Mouse (Mus musculus) ovary, adult 18-20 months (tissue): Measurements from ENCODE around the gene Cpne6.

Experiments used
- DNase-seq: peaks from one replicate; pipeline ENCODE4 v3.0.0; 2022; ENCODE audit warnings: low spot score, mixed read lengths

Cpne6 gene

DNA sequence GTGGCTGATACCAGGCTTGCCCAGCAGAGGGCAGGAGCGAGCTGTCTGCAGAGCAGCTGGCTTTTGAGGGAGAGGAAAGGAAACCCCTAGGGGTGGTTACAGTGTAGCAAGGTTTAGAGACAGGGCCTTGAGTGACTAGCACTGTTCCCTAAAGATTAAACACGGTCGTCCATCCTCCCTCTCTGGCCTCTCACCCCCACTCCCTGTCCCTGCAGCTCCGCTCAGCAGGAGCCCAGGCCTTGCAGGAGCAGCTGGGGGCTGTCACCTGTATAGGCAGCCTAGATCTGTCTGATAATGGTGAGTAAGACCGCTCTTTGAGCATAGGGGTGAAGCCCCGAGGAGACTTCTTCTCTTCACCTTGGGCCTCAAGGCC is 12.8 kb upstream of the Cpne6 start:
- DNase-seq: peak; percentile 67

DNA sequence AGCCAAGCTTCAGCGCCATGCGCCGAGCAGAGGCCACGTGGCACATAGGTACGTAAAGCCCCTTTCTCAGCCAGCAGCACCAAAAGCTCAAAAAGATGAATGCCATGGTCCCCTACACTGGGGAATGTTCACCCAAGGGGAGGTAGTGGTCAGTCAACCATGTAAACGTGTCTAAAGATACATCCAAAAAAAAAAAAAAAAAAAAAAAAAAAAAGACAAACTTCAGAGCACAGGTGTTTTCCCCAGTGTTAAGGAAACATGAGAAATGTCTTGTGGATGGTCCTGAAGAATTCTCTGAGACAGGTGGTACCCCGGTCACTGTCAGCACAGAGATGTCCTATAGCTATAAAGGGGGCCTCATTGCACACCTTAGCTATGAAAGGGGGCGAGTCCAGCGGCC is 4.6 kb upstream of the Cpne6 start:
- no peak for DNase-seq

- DNase-seq: no peak
These were observed 2.4 kb upstream of the Cpne6 start for GRCm38 (mm10) chr14:55507801-55508200.

- no peak for DNase-seq
These were observed 705 bp upstream of the Cpne6 start for GRCm38 (mm10) chr14:55509540-55509939.

- DNase-seq: no peak
These were observed 792 bp downstream of the Cpne6 start for GRCm38 (mm10) chr14:55511037-55511436.

GRCm38 (mm10) chr14:55513927-55514326 is 3.7 kb downstream of the Cpne6 start:
- DNase-seq: no peak

DNA sequence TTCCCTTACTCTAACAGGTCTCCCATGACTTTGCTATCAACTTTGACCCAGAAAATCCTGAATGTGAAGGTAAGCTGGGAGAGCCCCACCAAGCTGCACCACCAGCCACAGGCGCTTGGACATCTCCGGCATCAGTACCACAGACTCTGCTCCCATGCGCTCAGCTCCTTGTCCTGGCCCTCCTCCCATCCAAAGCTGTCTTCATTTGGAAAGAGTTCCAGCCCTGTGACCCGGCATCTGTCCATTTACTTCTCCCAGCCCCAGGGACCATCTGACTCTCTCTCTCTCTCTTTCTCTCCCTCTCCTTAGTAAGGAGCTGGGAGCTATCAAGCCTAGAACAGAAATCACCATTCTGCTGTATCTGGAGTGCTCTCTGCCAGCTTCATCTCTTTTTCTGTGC is 5.6 kb downstream of the Cpne6 start:
- no peak for DNase-seq

GRCm38 (mm10) chr14:55518897-55519296 is 8.7 kb downstream of the Cpne6 start:
- no peak for DNase-seq

GRCm38 (mm10) chr14:55519604-55520003 is 9.4 kb downstream of the Cpne6 start:
- DNase-seq: no peak

- DNase-seq: no peak
These were observed 10.5 kb downstream of the Cpne6 start for GRCm38 (mm10) chr14:55520451-55521361.

- no peak for DNase-seq
These were observed 13.8 kb downstream of the Cpne6 start for GRCm38 (mm10) chr14:55524062-55524461.

DNA sequence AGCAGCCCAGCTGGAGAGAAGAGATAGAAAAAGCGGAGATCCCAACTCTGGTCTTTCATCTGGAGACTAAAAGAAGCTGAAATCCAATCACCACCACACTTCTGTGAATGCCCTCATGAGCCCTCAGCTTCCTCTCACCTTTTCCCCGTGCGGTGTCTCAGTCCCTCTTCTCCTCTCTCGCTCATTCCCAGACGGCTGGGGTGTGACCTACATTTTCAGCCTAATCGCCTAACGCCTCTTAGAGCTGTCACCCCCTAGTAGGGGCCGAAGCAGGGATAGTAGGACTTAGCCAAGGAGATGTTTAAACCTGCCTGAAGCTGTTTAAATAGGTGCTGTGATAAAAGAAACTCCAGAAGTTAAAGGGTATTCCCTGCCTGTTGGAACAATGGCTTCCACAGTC is 14.5 kb downstream of the Cpne6 start, which contains the start of gene Nrl:
Gene Nrl (minus strand): TSS at position 197 of the 400 bp plus-strand sequence.
- no peak for DNase-seq

- DNase-seq: no peak
These were observed 16.4 kb downstream of the Cpne6 start for GRCm38 (mm10) chr14:55526674-55527073.

DNA sequence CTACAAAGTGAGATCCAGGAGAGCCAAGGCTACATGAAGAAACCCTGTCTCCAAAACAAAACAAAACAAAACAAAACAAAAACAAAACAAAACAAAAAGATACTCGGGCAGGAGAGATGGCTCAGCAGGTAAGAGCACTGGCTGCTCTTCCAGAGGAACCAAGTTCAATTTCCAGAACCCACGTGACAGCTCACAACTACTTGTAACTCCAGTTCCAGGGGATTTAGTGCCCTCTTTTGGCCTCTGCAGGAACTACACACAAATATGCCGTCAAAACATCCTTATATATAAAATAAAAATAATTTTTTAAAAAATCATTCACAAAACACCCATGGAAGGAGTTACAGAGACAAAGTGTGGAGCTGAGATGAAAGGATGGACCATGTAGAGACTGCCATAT is 17.7 kb downstream of the Cpne6 start:
- DNase-seq: no peak

- DNase-seq: no peak
These were observed 26.0 kb downstream of the Cpne6 start for GRCm38 (mm10) chr14:55536116-55536745.

- peak; percentile 93 for DNase-seq
These were observed 30.0 kb downstream of the Cpne6 start, which contains the start of gene Pck2 for GRCm38 (mm10) chr14:55540067-55540786. Pck2 (plus strand) TSS chr14:55540266.

GRCm38 (mm10) chr14:55540787-55541321 is 30.6 kb downstream of the Cpne6 start:
- DNase-seq: peak; percentile 77

DNA sequence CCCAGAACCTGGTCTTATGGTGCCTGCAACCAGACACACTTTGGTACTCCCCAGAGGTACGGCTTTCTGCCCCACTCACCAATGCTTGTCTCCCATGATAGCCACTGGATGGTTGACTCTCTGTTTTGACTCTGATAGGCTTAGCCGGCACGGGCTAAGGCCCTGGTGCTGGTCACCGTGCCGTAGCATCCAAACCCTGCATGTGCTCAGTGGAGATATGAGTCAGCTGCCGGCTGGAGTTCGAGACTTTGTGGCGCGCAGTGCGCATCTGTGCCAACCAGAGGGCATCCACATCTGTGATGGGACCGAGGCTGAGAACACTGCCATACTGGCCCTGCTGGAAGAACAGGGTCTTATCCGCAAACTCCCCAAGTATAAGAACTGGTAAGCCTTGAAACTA is 32.0 kb downstream of the Cpne6 start:
- no peak for DNase-seq

GRCm38 (mm10) chr14:55544334-55544733 is 34.1 kb downstream of the Cpne6 start:
- DNase-seq: no peak

GRCm38 (mm10) chr14:55550191-55550590 is 39.9 kb downstream of the Cpne6 start:
- DNase-seq: no peak

DNA sequence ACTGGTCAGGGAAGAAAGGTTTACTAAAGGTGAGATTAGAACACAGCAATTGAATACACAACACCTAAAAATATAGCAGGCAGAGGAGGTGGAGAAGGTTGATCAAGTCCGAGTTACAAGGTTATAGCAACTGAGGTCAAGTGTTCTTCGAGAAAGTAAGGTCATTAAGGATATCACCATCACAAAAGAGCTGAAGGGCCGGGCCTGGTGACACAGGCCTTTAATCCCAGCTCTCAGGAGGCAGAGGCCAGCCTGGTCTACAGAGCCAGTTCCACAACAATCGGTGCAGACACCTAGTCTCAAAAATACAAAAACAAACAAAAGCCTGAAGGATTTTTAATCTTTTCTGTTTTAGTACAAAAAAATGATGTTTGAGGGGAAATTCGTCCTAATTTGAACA is 41.1 kb downstream of the Cpne6 start:
- DNase-seq: no peak

DNA sequence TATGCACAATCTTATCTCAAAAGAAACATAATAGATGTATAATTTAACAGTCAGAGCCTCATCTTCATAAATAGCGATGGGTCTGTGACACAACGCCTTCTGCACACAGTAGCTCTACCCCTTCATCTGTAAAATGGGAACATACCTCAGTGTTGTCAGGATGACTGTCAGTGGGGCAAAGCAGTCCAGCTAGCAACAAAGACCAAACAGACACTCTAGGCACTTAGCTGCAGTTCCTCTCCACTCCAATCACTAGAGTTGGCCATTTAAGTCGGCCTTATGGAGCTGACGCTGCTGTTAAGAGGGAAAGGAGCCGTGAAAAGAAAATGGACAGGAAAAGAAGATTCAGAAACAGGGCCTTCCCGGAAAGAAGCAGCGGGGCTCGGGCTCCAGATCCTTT is 41.5 kb downstream of the Cpne6 start:
- no peak for DNase-seq
